Mouse (Mus musculus) spleen, postnatal 10 days (tissue): Measurements from ENCODE around the gene Sec31a.

Source experiments
- DNase-seq, 2 experiments: peaks; one replicate each; pipeline ENCODE4 v3.0.0; 2021 to 2022; ENCODE audit warnings: low spot score in 2 of 2

The Sec31a gene

GRCm38 (mm10) chr5:100408485-100408884 lies 7.5 kb downstream of the Sec31a start:
- no peak for DNase-seq

- DNase-seq = no peak
Observed at GRCm38 (mm10) chr5:100396753-100397152, 19.3 kb downstream of the Sec31a start.

- DNase-seq = no peak
Observed at GRCm38 (mm10) chr5:100393681-100394080, 22.4 kb downstream of the Sec31a start.

- no peak for DNase-seq
Observed at GRCm38 (mm10) chr5:100392436-100392955, 23.5 kb downstream of the Sec31a start.

GRCm38 (mm10) chr5:100383782-100384510 lies 32.1 kb downstream of the Sec31a start:
- no peak for DNase-seq

- no peak for DNase-seq
Observed at GRCm38 (mm10) chr5:100381094-100381493, 34.9 kb downstream of the Sec31a start.

GRCm38 (mm10) chr5:100380277-100380676 lies 35.8 kb downstream of the Sec31a start:
- DNase-seq = no peak

GRCm38 (mm10) chr5:100378981-100379380 lies 37.1 kb downstream of the Sec31a start:
- no peak for DNase-seq

GRCm38 (mm10) chr5:100378211-100378610 lies 37.8 kb downstream of the Sec31a start:
- DNase-seq = no peak

GRCm38 (mm10) chr5:100377376-100377775 lies 38.7 kb downstream of the Sec31a start:
- no peak for DNase-seq

- no peak for DNase-seq
Observed at GRCm38 (mm10) chr5:100374703-100375102, 41.3 kb downstream of the Sec31a start.

- DNase-seq = peak; percentile 9 to 34
Observed at GRCm38 (mm10) chr5:100373952-100374351, 42.1 kb downstream of the Sec31a start.

GRCm38 (mm10) chr5:100370919-100371318 lies 45.1 kb downstream of the Sec31a start:
- DNase-seq = no peak

- no peak for DNase-seq
Observed at GRCm38 (mm10) chr5:100369825-100370459, 46.1 kb downstream of the Sec31a start.

GRCm38 (mm10) chr5:100369093-100369492 lies 46.9 kb downstream of the Sec31a start:
- no peak for DNase-seq

GRCm38 (mm10) chr5:100368527-100368926 lies 47.5 kb downstream of the Sec31a start:
- no peak for DNase-seq

GRCm38 (mm10) chr5:100367051-100367450 lies 49.0 kb downstream of the Sec31a start:
- DNase-seq = no peak

- DNase-seq = no peak
Observed at GRCm38 (mm10) chr5:100360296-100360695, 55.7 kb downstream of the Sec31a start.

- DNase-seq = peak in 1 of 2 experiments; percentile 30
Observed at GRCm38 (mm10) chr5:100358334-100358733, 57.7 kb downstream of the Sec31a start.

- DNase-seq = no peak
Observed at GRCm38 (mm10) chr5:100354644-100355043, 61.4 kb downstream of the Sec31a start.

- DNase-seq = no peak
Observed at GRCm38 (mm10) chr5:100352986-100353848, 62.8 kb downstream of the Sec31a start.

- no peak for DNase-seq
Observed at GRCm38 (mm10) chr5:100350907-100351456, 65.1 kb downstream of the Sec31a start.
